Mouse (Mus musculus) embryonic facial prominence, embryonic 11.5 days (tissue): ENCODE measurements around the gene Aplp1. TPM values are rescaled to one million over a fixed set of nuclear protein-coding genes. Genes with fewer than 3 reads are reported as not detected.
"Not testable (repeated sequence)": the region's sequence is repeated elsewhere in the genome, so short reads cannot be mapped to it uniquely, and the experiment has no call there.

Experiments used
- ATAC-seq: fragments of 200-750 bp; cut with Nextera tagmentation; replicated peaks from 2 replicates; pipeline ENCODE4 v1.8.0; 2017; ENCODE audit warnings: low read depth; ENCODE audit not compliant: insufficient number of reproducible peaks, low FRiP score, low TSS enrichment
- DNase-seq: peaks from one replicate; pipeline ENCODE4 v3.0.0-alpha.2; 2015; ENCODE audit warnings: low spot score
- H3K27ac ChIP-seq: fragments of 300-500 bp; sonication (generic); replicated peaks from 2 replicates; pipeline ENCODE4 v1.5.1; 2014; ENCODE audit warnings: mild to moderate bottlenecking, low read depth, low read length, control low read depth
- H3K27me3 ChIP-seq: fragments of 300-500 bp; sonication (generic); 2 replicates; pipeline ENCODE4 v1.6.1; 2014; ENCODE audit warnings: mild to moderate bottlenecking, low read length, moderate library complexity, mixed read lengths; ENCODE audit not compliant: control insufficient read depth, insufficient read depth
- H3K36me3 ChIP-seq: fragments of 300-500 bp; sonication (generic); replicated peaks from 2 replicates; pipeline ENCODE4 v1.6.1; 2014; ENCODE audit warnings: low read depth, mild to moderate bottlenecking, low read length, moderate library complexity, mixed read lengths; ENCODE audit not compliant: control insufficient read depth, insufficient read depth
- H3K4me1 ChIP-seq: fragments of 300-500 bp; sonication (generic); 2 replicates; pipeline ENCODE4 v1.6.1; 2014; ENCODE audit warnings: low read length, mixed read lengths; ENCODE audit not compliant: control insufficient read depth, insufficient read depth
- H3K4me2 ChIP-seq: fragments of 300-500 bp; sonication (generic); 2 replicates; pipeline ENCODE4 v1.6.1; 2014; ENCODE audit warnings: low read depth, mild to moderate bottlenecking, control low read depth, low read length, moderate library complexity
- H3K4me3 ChIP-seq: fragments of 300-500 bp; sonication (generic); 2 replicates; pipeline ENCODE4 v1.5.1; 2014; ENCODE audit warnings: low read depth, low read length, control low read depth
- H3K9ac ChIP-seq: fragments of 300-500 bp; sonication (generic); replicated peaks from 2 replicates; pipeline ENCODE4 v1.6.1; 2014; ENCODE audit warnings: mild to moderate bottlenecking, control low read depth, low read length
- H3K9me3 ChIP-seq: fragments of 300-500 bp; sonication (generic); replicated peaks from 2 replicates; pipeline ENCODE4 v1.6.1; 2016; ENCODE audit warnings: mild to moderate bottlenecking, low read length, inconsistent platforms, mixed read lengths; ENCODE audit not compliant: control insufficient read depth
- WGBS: fragments of 180-500 bp; shearing (Covaris S2); extraction: QIAGEN DNeasy Blood & Tissue Kit; methylation state at CpG from one replicate; pipeline ENCODE4 v1.1.7; 2014; 5-methylcytosine and 5-hydroxymethylcytosine counted together
- polyA plus RNA-seq: library from polyadenylated mRNA; unstranded; fragments of >200 nt; fragmentation: Nextera tagmentation; extraction: Ambion mirVana; gene quantifications from 2 replicates; pipeline ENCODE4 v1.2.1, GENCODE M21; 2014

Gene Aplp1
- polyA plus RNA-seq, 1 experiment from 2014 or later, result 40.2 TPM

DNA sequence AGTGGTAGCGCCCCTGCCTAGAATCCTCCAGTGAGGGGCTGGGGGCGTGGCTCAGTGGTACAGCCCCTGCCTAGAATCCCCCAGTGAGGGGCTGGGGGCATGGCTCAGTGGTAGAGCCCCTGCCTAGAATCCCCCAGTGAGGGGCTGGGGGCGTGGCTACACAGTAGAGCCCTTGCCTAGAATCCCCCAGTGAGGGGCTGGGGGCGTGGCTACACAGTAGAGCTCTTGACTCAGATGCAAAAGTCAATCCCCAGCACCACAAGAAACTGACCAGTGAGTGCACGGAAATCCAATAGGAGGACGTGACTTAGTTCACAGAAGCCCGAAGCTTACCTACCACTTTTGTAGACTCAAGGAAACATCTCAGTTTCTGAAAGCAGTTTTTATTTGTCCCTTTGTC lies 30.8 kb upstream of the Aplp1 start:
- not testable (repeated sequence) for ATAC-seq, H3K27me3 ChIP-seq, H3K4me3 ChIP-seq, H3K4me1 ChIP-seq, H3K9me3 ChIP-seq, H3K4me2 ChIP-seq, H3K36me3 ChIP-seq, H3K27ac ChIP-seq, DNase-seq, H3K9ac ChIP-seq
- 89% methylated on average over 7 of the region's 7 CpGs for WGBS

DNA sequence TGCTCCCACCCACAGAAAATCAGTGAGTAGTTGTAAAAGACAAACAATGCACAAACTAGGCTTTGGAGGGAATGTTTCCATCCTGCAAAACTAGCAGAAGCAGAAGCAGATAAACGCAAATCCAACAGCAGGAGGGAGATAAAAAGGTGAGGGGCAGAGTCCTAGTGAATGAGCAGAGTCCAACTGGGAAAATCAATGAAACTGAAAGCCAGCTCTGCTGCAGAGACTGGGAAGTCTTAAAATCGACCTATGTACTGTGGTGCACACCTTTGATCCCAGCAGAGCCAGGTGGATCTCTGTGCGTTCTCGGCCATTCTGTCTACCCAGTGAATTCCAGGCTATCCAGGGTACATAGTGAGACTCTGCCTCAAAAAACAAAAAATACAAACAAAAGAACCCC lies 29.7 kb upstream of the Aplp1 start:
- DNase-seq (no peak), ATAC-seq (no peak)
- H3K27me3 ChIP-seq, result no peaks in the 10 kb centered on the region
- no peak overlapping the region for H3K9ac ChIP-seq
- 77% methylated on average over 4 of the region's 4 CpGs for WGBS
- H3K4me3 ChIP-seq, result no peak overlapping the region
- no peaks in the 10 kb centered on the region for H3K4me1 ChIP-seq
- H3K27ac ChIP-seq, result no peak overlapping the region
- H3K36me3 ChIP-seq, result no peaks in the 10 kb centered on the region
- no peak overlapping the region for H3K4me2 ChIP-seq
- no peaks in the 10 kb centered on the region for H3K9me3 ChIP-seq

DNA sequence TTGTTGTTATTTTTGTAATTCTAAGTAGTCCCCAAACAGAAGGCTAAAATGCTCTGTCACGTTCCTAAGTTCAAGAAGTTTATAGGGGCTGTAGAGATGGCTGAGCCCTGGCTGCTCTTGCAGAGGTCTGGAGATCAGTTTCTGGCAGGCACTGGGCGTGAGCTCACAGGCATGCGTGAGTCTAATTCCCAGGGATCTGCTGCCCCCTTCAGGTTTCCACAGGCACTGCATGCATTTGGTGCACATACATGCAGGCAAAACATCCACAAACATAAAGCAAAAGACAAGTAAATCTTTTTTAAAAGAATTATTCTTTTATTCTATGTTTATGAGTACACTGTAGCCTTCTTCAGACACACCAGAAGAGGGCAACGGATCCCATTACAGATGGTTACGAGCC lies 27.1 kb upstream of the Aplp1 start:
- peak; percentile 56 for DNase-seq
- Histone ChIP-seq H3K9ac (no peak overlapping the region), H3K4me3 (no peak overlapping the region), H3K27ac (no peak overlapping the region), H3K27me3 (peaks cover 5% of the 10 kb centered on the region), H3K36me3 (no peaks in the 10 kb centered on the region), H3K4me2 (no peak overlapping the region), H3K9me3 (no peaks in the 10 kb centered on the region), H3K4me1 (peaks cover under 1% of the 10 kb centered on the region; the same call in 1 of the 2 replicates)
- 45% methylated on average over 5 of the region's 5 CpGs for WGBS
- no peak for ATAC-seq

DNA sequence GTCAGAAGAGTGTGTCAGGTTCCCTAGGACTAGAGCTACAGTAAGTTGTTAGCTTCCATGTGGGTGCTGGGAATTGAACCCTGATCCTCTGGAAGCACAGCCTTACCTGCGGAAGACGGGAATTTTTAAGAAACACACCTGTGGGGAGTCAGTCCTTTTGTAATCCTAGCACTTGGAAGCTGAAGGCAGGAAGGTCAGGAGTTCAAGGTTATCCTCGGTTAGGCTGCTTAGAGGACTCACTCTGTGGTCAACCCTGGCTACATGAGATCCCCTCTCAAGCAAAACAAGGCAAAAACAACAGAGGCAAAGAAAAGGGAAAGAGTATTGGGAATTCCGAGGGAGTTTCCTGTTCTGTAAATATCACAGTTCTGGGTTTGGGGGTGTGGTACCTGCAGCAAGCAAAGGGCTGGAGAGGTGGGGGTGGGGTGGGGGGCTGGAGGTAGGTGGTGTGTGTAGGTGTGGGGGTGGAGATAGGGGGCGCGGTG lies 19.5 kb upstream of the Aplp1 start:
- Histone ChIP-seq H3K27ac (no peak overlapping the region), H3K9me3 (no peaks in the 10 kb centered on the region), H3K9ac (no peak overlapping the region), H3K27me3 (peaks cover 66% of the 10 kb centered on the region), H3K4me1 (peaks cover 4% of the 10 kb centered on the region; the same call in 1 of the 2 replicates), H3K4me2 (no peak overlapping the region), H3K4me3 (no peak overlapping the region), H3K36me3 (no peaks in the 10 kb centered on the region)
- no peak for ATAC-seq
- DNase-seq, result no peak
- WGBS, result 12% methylated on average over 6 of the region's 6 CpGs

DNA sequence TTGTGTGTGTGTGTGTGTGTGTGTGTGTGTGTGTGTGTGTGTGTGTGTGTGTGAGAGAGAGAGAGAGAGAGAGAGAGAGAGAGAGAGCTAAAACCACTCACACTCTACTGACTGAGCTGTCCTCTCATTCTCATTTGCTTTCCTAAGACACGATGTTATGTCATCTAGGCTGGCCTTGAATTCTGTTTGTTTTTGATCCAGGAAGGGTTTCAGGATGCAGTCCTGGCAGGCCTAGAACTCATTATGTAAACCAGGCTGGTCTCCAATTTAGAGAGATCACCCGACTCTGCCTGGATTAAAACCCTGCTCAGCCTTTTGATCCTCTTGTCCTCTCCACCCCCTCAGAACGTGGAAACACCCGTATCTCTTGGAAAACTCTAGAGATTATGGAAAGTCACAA lies 18.7 kb upstream of the Aplp1 start:
- ATAC-seq (no peak), DNase-seq (no peak)
- Histone ChIP-seq H3K9ac (no peak overlapping the region), H3K4me3 (no peak overlapping the region), H3K27me3 (peaks cover 74% of the 10 kb centered on the region), H3K27ac (no peak overlapping the region), H3K4me2 (no peak overlapping the region), H3K36me3 (no peaks in the 10 kb centered on the region), H3K9me3 (no peaks in the 10 kb centered on the region), H3K4me1 (peaks cover 4% of the 10 kb centered on the region; the same call in 1 of the 2 replicates)
- WGBS, result 13% methylated on average over 4 of the region's 4 CpGs

DNA sequence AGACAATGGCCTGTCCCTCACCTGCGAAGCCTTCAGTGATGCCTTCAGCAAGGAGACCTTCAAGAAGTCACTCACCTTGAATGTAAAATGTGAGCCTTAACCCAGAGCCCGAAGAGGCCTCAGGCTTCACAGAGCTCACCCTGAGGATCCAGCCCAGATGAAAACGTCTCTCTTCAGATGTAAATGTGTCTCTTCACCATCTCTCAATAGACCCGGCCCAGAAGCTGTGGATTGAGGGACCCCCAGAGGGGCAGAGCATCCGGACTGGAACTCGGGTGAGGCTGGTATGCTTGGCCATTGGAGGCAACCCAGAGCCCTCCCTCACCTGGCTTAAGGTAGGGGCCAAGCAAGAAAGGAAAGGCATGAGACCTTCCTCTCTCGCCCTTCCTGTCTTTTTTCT lies 18.2 kb upstream of the Aplp1 start:
- H3K9me3 ChIP-seq, result no peaks in the 10 kb centered on the region
- H3K36me3 ChIP-seq, result no peaks in the 10 kb centered on the region
- H3K27ac ChIP-seq, result no peak overlapping the region
- peaks cover 77% of the 10 kb centered on the region for H3K27me3 ChIP-seq
- ATAC-seq (no peak), DNase-seq (no peak)
- peaks cover 4% of the 10 kb centered on the region; the same call in 1 of the 2 replicates for H3K4me1 ChIP-seq
- no peak overlapping the region for H3K9ac ChIP-seq
- no peak overlapping the region for H3K4me3 ChIP-seq
- WGBS, result 26% methylated on average over 7 of the region's 7 CpGs
- no peak overlapping the region for H3K4me2 ChIP-seq

DNA sequence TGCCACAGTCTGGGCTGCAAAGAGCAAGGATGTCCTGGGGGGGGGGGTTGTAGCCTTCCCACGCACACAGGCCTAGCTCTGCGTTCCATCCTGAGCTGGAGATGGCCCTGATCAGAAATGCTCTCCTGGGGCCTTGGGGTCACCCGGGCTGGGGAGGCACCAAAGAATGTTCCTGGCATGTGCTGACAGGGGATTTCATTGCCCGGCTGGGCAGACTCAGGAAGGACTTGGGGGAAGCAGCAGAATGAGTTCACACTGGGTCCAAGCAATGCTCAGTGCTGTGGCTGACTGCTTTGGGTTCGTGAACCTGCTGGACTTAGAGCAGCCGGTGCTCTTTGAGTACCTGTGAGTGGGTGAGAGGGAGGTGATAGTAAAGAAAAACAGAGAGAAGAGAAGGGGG lies 14.1 kb upstream of the Aplp1 start:
- Histone ChIP-seq H3K4me2 (no peak overlapping the region), H3K4me1 (no peaks in the 10 kb centered on the region; the same call in 1 of the 2 replicates), H3K27ac (no peak overlapping the region), H3K4me3 (no peak overlapping the region), H3K36me3 (no peaks in the 10 kb centered on the region), H3K9ac (no peak overlapping the region), H3K27me3 (peaks cover 80% of the 10 kb centered on the region), H3K9me3 (no peaks in the 10 kb centered on the region)
- ATAC-seq (no peak), DNase-seq (no peak)
- 27% methylated on average over 6 of the region's 6 CpGs for WGBS

DNA sequence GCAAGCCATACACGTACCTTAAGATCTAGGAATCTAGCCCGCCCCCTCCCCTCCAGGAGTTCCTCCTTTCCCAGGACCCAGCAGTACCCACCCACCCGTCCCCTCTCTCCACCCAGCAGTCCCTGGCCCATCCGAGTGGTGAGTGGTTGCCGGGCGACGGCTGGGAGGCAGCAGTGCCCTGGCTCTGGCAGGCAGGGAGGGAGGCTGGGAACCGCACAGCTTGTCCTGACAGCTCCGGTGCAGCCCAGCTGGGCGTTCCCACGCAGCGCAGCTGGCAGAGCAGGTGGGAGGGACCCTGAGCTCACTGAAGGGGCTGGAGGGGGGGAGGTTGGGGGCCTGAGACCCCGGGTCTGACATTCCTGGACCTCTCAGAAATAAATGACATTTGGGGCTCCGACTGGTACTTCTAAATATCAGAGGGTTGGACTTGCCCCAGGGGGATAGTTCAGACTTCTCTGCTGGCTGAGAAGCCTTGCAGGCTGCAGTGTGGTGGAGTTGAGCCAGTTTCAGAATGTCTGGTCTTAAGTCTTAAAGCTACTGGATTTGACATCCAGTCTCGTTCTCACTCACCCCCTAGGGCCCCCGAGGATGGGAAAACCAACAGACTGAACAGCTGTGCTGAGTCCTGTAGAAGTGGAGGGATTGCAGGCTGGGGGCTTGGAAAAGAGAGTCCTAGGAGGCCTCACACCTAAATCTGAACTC lies 12.4 kb upstream of the Aplp1 start, which contains the start of the genes Kirrel2 and Nphs1:
Gene Kirrel2 (minus strand): TSS at position 62 of the 702 bp plus-strand sequence.
Gene Nphs1 (plus strand): TSS at position 687 of the 702 bp plus-strand sequence.
- Histone ChIP-seq H3K27me3 (peaks cover 87% of the 10 kb centered on the region), H3K4me1 (no peaks in the 10 kb centered on the region; the same call in 1 of the 2 replicates), H3K4me3 (no peak within 1 kb of the TSS), H3K9me3 (no peaks in the 10 kb centered on the region), H3K4me2 (peak within 1 kb of the TSS; percentile 28), H3K27ac (no peak within 1 kb of the TSS), H3K9ac (no peak within 1 kb of the TSS), H3K36me3 (no peaks in the 10 kb centered on the region)
- DNase-seq (peak; percentile 40), ATAC-seq (peak; percentile 83)
- 4% methylated on average over 16 of the region's 16 CpGs for WGBS
